Mouse (Mus musculus) liver, adult 2 months (tissue): ENCODE data around the gene Foxp1.

Source experiments
- CTCF ChIP-seq: fragments of 200-500 bp; IDR thresholded peaks from 2 replicates; pipeline ENCODE4 v1.5.1; 2011; ENCODE audit warnings: low read depth, low read length, control low read depth
- POLR2A ChIP-seq: fragments of 200-500 bp; IDR thresholded peaks from 2 replicates; pipeline ENCODE4 v1.6.1; 2011; ENCODE audit warnings: low read length, control low read depth; ENCODE audit not compliant: insufficient read depth; ENCODE audit errors: extremely low read depth

- TF ChIP-seq POLR2A (no peak), CTCF (no peak)
These were observed 178.2 kb downstream of the Foxp1 start for GRCm38 (mm10) chr6:99344357-99344756.
